Mouse (Mus musculus): Measurements from ENCODE around the gene Banf1.
"Not testable (repeated sequence)": the region's sequence is repeated elsewhere in the genome, so short reads cannot be mapped to it uniquely, and the experiment has no call there.

DNA sequence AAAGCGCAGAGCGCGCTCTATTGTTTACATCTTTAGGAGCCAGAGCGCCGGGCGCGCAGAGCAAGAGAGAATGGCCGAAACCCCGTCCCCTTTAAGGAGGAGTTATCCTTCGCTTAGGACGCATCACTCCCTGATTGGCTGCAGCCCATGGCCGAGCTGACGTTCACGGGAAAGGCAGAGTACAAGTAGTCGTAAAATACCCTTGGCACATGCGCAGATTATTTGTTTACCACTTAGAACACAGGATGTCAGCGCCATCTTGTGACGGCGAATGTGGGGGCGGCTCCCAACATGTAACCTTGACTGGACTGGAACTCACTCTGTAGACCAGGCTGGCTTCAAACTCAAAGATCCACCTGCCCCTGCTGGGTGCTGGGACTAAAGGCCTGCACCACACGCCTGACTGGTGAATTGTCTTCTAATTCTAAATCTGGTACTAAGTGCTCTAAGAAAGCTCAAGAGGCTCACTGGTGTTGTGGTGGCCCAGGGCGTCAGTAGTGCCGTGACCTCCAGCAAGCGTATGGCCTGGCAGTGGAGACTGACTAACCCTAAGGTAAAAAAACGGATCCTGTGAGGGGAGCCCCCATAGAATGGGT, 39.7 kb upstream of the Banf1 start:
- TF ChIP-seq TCF3 (IDR thresholded peaks at IDR 0.05; ENCODE audit: insufficient read length, low read depth); REST (IDR thresholded peaks at IDR 0.05; ENCODE audit: insufficient read depth, insufficient read length); POLR2A (IDR thresholded peaks at IDR 0.05; ENCODE audit: insufficient read length, low read depth); MYOD1 (IDR thresholded peaks at IDR 0.05; ENCODE audit: control insufficient read depth in 1 of 3, insufficient read length in 2 of 3, low read depth in 2 of 3): not testable (repeated sequence)

Measured in myocyte (in vitro differentiated cells).